Mouse (Mus musculus): ENCODE results near the gene Nup133. TPM values are rescaled to one million over a fixed set of nuclear protein-coding genes. Genes with fewer than 3 reads are reported as not detected.
A peak's percentile ranks its signal among the peaks of the same experiment; 100 is the strongest.

Gene Nup133
- polyA plus RNA-seq, 1 experiment: 11.7 TPM

- no peaks in the 10 kb centered on the region for H3K36me3 ChIP-seq (ENCODE audit: control insufficient read depth, insufficient read depth)
- H3K4me3 ChIP-seq: no peak overlapping the region
- no peak overlapping the region for H3K4me2 ChIP-seq (ENCODE audit: low read depth)
- no peaks in the 10 kb centered on the region for H3K79me2 ChIP-seq (ENCODE audit: control insufficient read depth, insufficient read depth)
- no peak for TF ChIP-seq CEBPB (IDR thresholded peaks at IDR 0.05; ENCODE audit: insufficient read depth, poor library complexity, severe bottlenecking)
- no peak for TF ChIP-seq REST (IDR thresholded peaks at IDR 0.05; ENCODE audit: insufficient read depth, insufficient read length)
- no peak for TF ChIP-seq SRF (IDR thresholded peaks at IDR 0.05; ENCODE audit: control insufficient read depth, insufficient read length, low read depth)
- no peak for TF ChIP-seq TCF3 (IDR thresholded peaks at IDR 0.05; ENCODE audit: insufficient read length, low read depth)
- TF ChIP-seq E2F4 (IDR thresholded peaks at IDR 0.05; ENCODE audit: insufficient read depth): no peak
- no peak for TF ChIP-seq MYOG (IDR thresholded peaks at IDR 0.05; ENCODE audit: control insufficient read depth in 1 of 3, insufficient read depth in 1 of 3, insufficient read length in 2 of 3, low read depth in 2 of 3)
- no peak for TF ChIP-seq MAX (IDR thresholded peaks at IDR 0.05; ENCODE audit: low read depth)
- no peak for TF ChIP-seq POLR2A (IDR thresholded peaks at IDR 0.05; ENCODE audit: insufficient read length, low read depth)
- TF ChIP-seq MYOD1 (IDR thresholded peaks at IDR 0.05; ENCODE audit: control insufficient read depth in 1 of 3, insufficient read length in 2 of 3, low read depth in 2 of 3): no peak
- no peak for TF ChIP-seq POLR2AphosphoS2 (IDR thresholded peaks at IDR 0.05; ENCODE audit: insufficient read length, low read depth)
- H3ac ChIP-seq (ENCODE audit: control insufficient read depth, insufficient read length): no peak overlapping the region
- H3K27me3 ChIP-seq (ENCODE audit: control insufficient read depth, insufficient read depth, insufficient read length): peaks cover 6% of the 10 kb centered on the region
Measured at GRCm38 (mm10) chr8:123865786-123866185, 83.3 kb downstream of the Nup133 start.

- peak overlapping the region; percentile 80 for H3K4me2 ChIP-seq (ENCODE audit: low read depth)
- TF ChIP-seq MAX (IDR thresholded peaks at IDR 0.05; ENCODE audit: low read depth) (no peak), CEBPB (IDR thresholded peaks at IDR 0.05; ENCODE audit: insufficient read depth, poor library complexity, severe bottlenecking) (no peak), TCF3 (IDR thresholded peaks at IDR 0.05; ENCODE audit: insufficient read length, low read depth) (no peak), MYOG (IDR thresholded peaks at IDR 0.05; ENCODE audit: control insufficient read depth in 1 of 3, insufficient read depth in 1 of 3, insufficient read length in 2 of 3, low read depth in 2 of 3) (no peak), TCF12 (IDR thresholded peaks at IDR 0.05; ENCODE audit: insufficient read depth, poor library complexity, severe bottlenecking) (no peak), E2F4 (IDR thresholded peaks at IDR 0.05; ENCODE audit: insufficient read depth) (no peak)
- no peaks in the 10 kb centered on the region for H3K36me3 ChIP-seq (ENCODE audit: control insufficient read depth, insufficient read depth)
- H3K4me3 ChIP-seq: peak overlapping the region; percentile 71
- no peak overlapping the region for H3ac ChIP-seq (ENCODE audit: control insufficient read depth, insufficient read length)
- H3K27me3 ChIP-seq (ENCODE audit: control insufficient read depth, insufficient read depth, insufficient read length): peaks cover 6% of the 10 kb centered on the region
- no peaks in the 10 kb centered on the region for H3K79me2 ChIP-seq (ENCODE audit: control insufficient read depth, insufficient read depth)
Measured at GRCm38 (mm10) chr8:123860386-123860785, 88.7 kb downstream of the Nup133 start.

GRCm38 (mm10) chr8:123859648-123860259 lies 89.3 kb downstream of the Nup133 start, which contains the start of gene Ccsap:
Ccsap (minus strand) TSS chr8:123860209.
- H3K4me2 ChIP-seq (ENCODE audit: low read depth): peak within 1 kb of the TSS; percentile 80
- H3K27me3 ChIP-seq (ENCODE audit: control insufficient read depth, insufficient read depth, insufficient read length): peaks cover 6% of the 10 kb centered on the region
- H3ac ChIP-seq (ENCODE audit: control insufficient read depth, insufficient read length): peak within 1 kb of the TSS; percentile 26
- no peaks in the 10 kb centered on the region for H3K36me3 ChIP-seq (ENCODE audit: control insufficient read depth, insufficient read depth)
- H3K4me3 ChIP-seq: peak within 1 kb of the TSS; percentile 71
- TF ChIP-seq POLR2AphosphoS2 (IDR thresholded peaks at IDR 0.05; ENCODE audit: insufficient read length, low read depth) (no peak), SRF (IDR thresholded peaks at IDR 0.05; ENCODE audit: control insufficient read depth, insufficient read length, low read depth) (no peak), TCF3 (IDR thresholded peaks at IDR 0.05; ENCODE audit: insufficient read length, low read depth) (no peak), USF1 (IDR thresholded peaks at IDR 0.05; ENCODE audit: low read depth) (no peak), TCF12 (IDR thresholded peaks at IDR 0.05; ENCODE audit: insufficient read depth, poor library complexity, severe bottlenecking) (no peak), E2F4 (IDR thresholded peaks at IDR 0.05; ENCODE audit: insufficient read depth) (no peak), REST (IDR thresholded peaks at IDR 0.05; ENCODE audit: insufficient read depth, insufficient read length) (no peak), MYOG (IDR thresholded peaks at IDR 0.05; ENCODE audit: control insufficient read depth in 1 of 3, insufficient read depth in 1 of 3, insufficient read length in 2 of 3, low read depth in 2 of 3) (no peak), MAX (IDR thresholded peaks at IDR 0.05; ENCODE audit: low read depth) (no peak), MYOD1 (IDR thresholded peaks at IDR 0.05; ENCODE audit: control insufficient read depth in 1 of 3, insufficient read length in 2 of 3, low read depth in 2 of 3) (no peak), POLR2A (IDR thresholded peaks at IDR 0.05; ENCODE audit: insufficient read length, low read depth) (no peak)
- H3K79me2 ChIP-seq (ENCODE audit: control insufficient read depth, insufficient read depth): no peaks in the 10 kb centered on the region

GRCm38 (mm10) chr8:123858941-123859647 lies 90.0 kb downstream of the Nup133 start:
- no peak for TF ChIP-seq TCF12 (IDR thresholded peaks at IDR 0.05; ENCODE audit: insufficient read depth, poor library complexity, severe bottlenecking)
- no peak for TF ChIP-seq POLR2AphosphoS2 (IDR thresholded peaks at IDR 0.05; ENCODE audit: insufficient read length, low read depth)
- TF ChIP-seq MYOG (IDR thresholded peaks at IDR 0.05; ENCODE audit: control insufficient read depth in 1 of 3, insufficient read depth in 1 of 3, insufficient read length in 2 of 3, low read depth in 2 of 3): peak in 1 of 3 experiments; percentile 29
- TF ChIP-seq MYOD1 (IDR thresholded peaks at IDR 0.05; ENCODE audit: control insufficient read depth in 1 of 3, insufficient read length in 2 of 3, low read depth in 2 of 3): no peak
- TF ChIP-seq E2F4 (IDR thresholded peaks at IDR 0.05; ENCODE audit: insufficient read depth): peak; percentile 92
- TF ChIP-seq POLR2A (IDR thresholded peaks at IDR 0.05; ENCODE audit: insufficient read length, low read depth): peak; percentile 65
- TF ChIP-seq SRF (IDR thresholded peaks at IDR 0.05; ENCODE audit: control insufficient read depth, insufficient read length, low read depth): no peak
- H3ac ChIP-seq (ENCODE audit: control insufficient read depth, insufficient read length): peak overlapping the region; percentile 26
- peak overlapping the region; percentile 71 for H3K4me3 ChIP-seq
- no peaks in the 10 kb centered on the region for H3K36me3 ChIP-seq (ENCODE audit: control insufficient read depth, insufficient read depth)
- peaks cover 6% of the 10 kb centered on the region for H3K27me3 ChIP-seq (ENCODE audit: control insufficient read depth, insufficient read depth, insufficient read length)
- H3K79me2 ChIP-seq (ENCODE audit: control insufficient read depth, insufficient read depth): no peaks in the 10 kb centered on the region
- peak overlapping the region; percentile 80 for H3K4me2 ChIP-seq (ENCODE audit: low read depth)
